9 mouse cellular contexts compared by ENCODE assay signal in the genomic region with DNA sequence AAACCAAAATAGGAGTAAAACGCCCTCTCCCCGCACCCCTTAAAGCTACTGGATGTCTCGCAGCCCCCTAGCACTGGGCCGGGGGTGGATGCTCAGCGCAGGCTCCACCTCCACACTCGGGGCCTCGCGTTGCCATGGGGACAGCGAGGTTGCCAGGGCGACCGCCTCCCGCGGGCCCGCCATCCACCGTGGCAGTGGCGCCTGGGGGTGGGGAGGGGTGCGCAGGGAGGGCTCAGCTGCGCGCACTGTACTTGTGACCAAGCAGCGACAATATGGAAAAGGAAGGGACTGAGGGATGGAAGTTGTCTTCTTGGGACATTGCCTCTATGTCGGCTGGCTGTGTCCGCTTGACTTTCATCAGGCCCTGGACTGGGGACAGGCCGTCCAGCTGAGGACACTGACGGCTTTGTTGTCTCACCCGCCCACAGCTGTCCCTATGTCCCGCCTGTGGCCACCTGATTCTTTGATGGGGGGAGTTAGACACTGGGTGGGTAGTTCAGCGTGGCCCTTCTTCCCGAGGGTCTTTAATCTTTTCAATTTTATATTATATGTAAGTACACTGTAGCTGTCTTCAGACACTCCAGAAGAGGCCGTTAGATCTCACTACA. TPM values are rescaled to one million over a fixed set of nuclear protein-coding genes. Genes with fewer than 3 reads are reported as not detected.
DNase-seq lines count a peak whose midpoint lies in the region; ATAC-seq and TF ChIP-seq lines count a peak whose summit lies in the region.
"Had no signal": no experiment of that assay in that cellular context is flagged by ENCODE, and none has a peak within 500 bp of the region (broad histone marks: within the 10 kb centered on the region; RNA-seq: fewer than 3 reads in every experiment).

No protein-coding gene starts in this region.

- H3K4me3 ChIP-seq in embryonic facial prominence, embryonic 15.5 days (replicated peaks): no peak overlapping the region; the same call in 1 of the 2 replicates
- H3K4me3 ChIP-seq in hindbrain, embryonic 12.5 days: peak overlapping the region; percentile 18
- peak overlapping the region; percentile 29 for H3K4me3 ChIP-seq in left cerebral cortex, adult 2 months
- H3K4me3 ChIP-seq in neural tube, embryonic 11.5 days (ENCODE audit: low read depth, low read length): 0 out of 2 replicates have a peak overlapping the region, but pooled peaks have one; percentile 13

- WGBS in embryonic facial prominence, embryonic 15.5 days: 9% methylated on average over 29 of the region's 29 CpGs
- WGBS in hindbrain, embryonic 12.5 days: 3% methylated on average over 29 of the region's 29 CpGs
- 4% methylated on average over 29 of the region's 29 CpGs for WGBS in neural tube, embryonic 11.5 days

- peak; percentile 69 for ATAC-seq in embryonic facial prominence, embryonic 15.5 days (ENCODE audit: insufficient number of reproducible peaks, low FRiP score, low TSS enrichment, low read depth)
- ATAC-seq in hindbrain, embryonic 12.5 days (ENCODE audit: low FRiP score): peak; percentile 96
- peak; percentile 92 for ATAC-seq in neural tube, embryonic 11.5 days (ENCODE audit: insufficient read depth, low FRiP score, low TSS enrichment)

- peaks cover 34% of the 10 kb centered on the region for H3K4me1 ChIP-seq in embryonic facial prominence, embryonic 15.5 days
- peaks cover 79% of the 10 kb centered on the region for H3K4me1 ChIP-seq in hindbrain, embryonic 12.5 days
- H3K4me1 ChIP-seq in neural tube, embryonic 11.5 days (ENCODE audit: control insufficient read depth, insufficient read depth, low read length): peaks cover 56% of the 10 kb centered on the region

- H3K36me3 ChIP-seq in embryonic facial prominence, embryonic 15.5 days: peaks cover 11% of the 10 kb centered on the region; the same call in 1 of the 2 replicates
- peaks cover 24% of the 10 kb centered on the region for H3K36me3 ChIP-seq in hindbrain, embryonic 12.5 days
- H3K36me3 ChIP-seq in neural tube, embryonic 11.5 days (ENCODE audit: control insufficient read depth, insufficient read depth, low read length): peaks cover 2% of the 10 kb centered on the region; the same call in 1 of the 2 replicates

- no peaks in the 10 kb centered on the region for H3K9me3 ChIP-seq in embryonic facial prominence, embryonic 15.5 days (replicated peaks)
- no peaks in the 10 kb centered on the region for H3K9me3 ChIP-seq in hindbrain, embryonic 12.5 days (replicated peaks)
- H3K9me3 ChIP-seq in neural tube, embryonic 11.5 days (ENCODE audit: control insufficient read depth, low read length): no peaks in the 10 kb centered on the region

- H3K4me2 ChIP-seq in embryonic facial prominence, embryonic 15.5 days (replicated peaks): peak overlapping the region; percentile 40
- H3K4me2 ChIP-seq in hindbrain, embryonic 12.5 days (replicated peaks): peak overlapping the region; percentile 54
- H3K4me2 ChIP-seq in neural tube, embryonic 11.5 days (ENCODE audit: low read depth): peak overlapping the region; percentile 41

- TF ChIP-seq CTCF in left cerebral cortex, adult 2 months (IDR thresholded peaks at IDR 0.05): no peak

- peak; percentile 65 for DNase-seq in ovary, postnatal 36 days (ENCODE audit: low spot score)
- DNase-seq in ovary, postnatal 14 days (ENCODE audit: low spot score): no peak
- peak; percentile 95 to 96 for DNase-seq in left cerebral cortex, adult 2 months (ENCODE audit: extremely low spot score in 1 of 2, low spot score in 2 of 2)
- DNase-seq in neural tube, embryonic 11.5 days (ENCODE audit: low spot score): peak; percentile 94
- no peak for DNase-seq in c-Kit-positive CD71-positive TER-119-positive erythroid progenitor cells, embryonic 14.5 days (ENCODE audit: low spot score)
- DNase-seq in lung, adult 18-20 months: no peak

- no peak overlapping the region for H3K9ac ChIP-seq in embryonic facial prominence, embryonic 15.5 days
- 0 out of 2 replicates have a peak overlapping the region, but pooled peaks have one; percentile 25 for H3K9ac ChIP-seq in hindbrain, embryonic 12.5 days
- H3K9ac ChIP-seq in neural tube, embryonic 11.5 days (ENCODE audit: low read length): peak overlapping the region; percentile 31

- no peaks in the 10 kb centered on the region for H3K27me3 ChIP-seq in embryonic facial prominence, embryonic 15.5 days
- no peaks in the 10 kb centered on the region for H3K27me3 ChIP-seq in hindbrain, embryonic 12.5 days
- no peaks in the 10 kb centered on the region for H3K27me3 ChIP-seq in neural tube, embryonic 11.5 days (ENCODE audit: control insufficient read depth, insufficient read depth, low read length)

- intact Hi-C loops in left cerebral cortex, adult 2 months (cut with DNase I): no loop called here

- peak overlapping the region; percentile 13; the same call in 1 of the 2 replicates for H3K27ac ChIP-seq in embryonic facial prominence, embryonic 15.5 days (replicated peaks)
- H3K27ac ChIP-seq in hindbrain, embryonic 12.5 days: peak overlapping the region; percentile 98
- H3K27ac ChIP-seq in left cerebral cortex, adult 2 months: peak overlapping the region; percentile 92
- peak overlapping the region; percentile 90 for H3K27ac ChIP-seq in neural tube, embryonic 11.5 days (ENCODE audit: low read depth, low read length)
- H3K27ac ChIP-seq: macrophage had no signal

RNA-seq across cellular contexts. Expression of gene Palm, which starts 10.4 kb away (rescaled TPM):
- 88.1 and 96.6 TPM in 2 replicates for polyA plus RNA-seq in embryonic facial prominence, embryonic 15.5 days (2015; fragmentation: Nextera tagmentation; extraction: Ambion mirVana)
- 189 and 198 TPM in 2 replicates for polyA plus RNA-seq in hindbrain, embryonic 12.5 days (2016; fragmentation: Nextera tagmentation; extraction: Ambion mirVana)
- 100 to 1,000 TPM; 293 to 312 TPM for total RNA-seq in left cerebral cortex, adult 2 months (2021)
- 150 and 155 TPM in 2 replicates for polyA plus RNA-seq in neural tube, embryonic 11.5 days (2014; fragmentation: Nextera tagmentation; extraction: Ambion mirVana)

RNA-seq across cellular contexts. Expression of gene Prss57, which starts 13.1 kb away (rescaled TPM):
- polyA plus RNA-seq in embryonic facial prominence, embryonic 15.5 days (2015; fragmentation: Nextera tagmentation; extraction: Ambion mirVana): 0.07 TPM in 1 of 2 replicates, not detected in the other
- 0.23 and 0.30 TPM in 2 replicates for polyA plus RNA-seq in hindbrain, embryonic 12.5 days (2016; fragmentation: Nextera tagmentation; extraction: Ambion mirVana)
- under 1 TPM; 0.58 to 0.75 TPM for total RNA-seq in left cerebral cortex, adult 2 months (2021)
- polyA plus RNA-seq in neural tube, embryonic 11.5 days (2014; fragmentation: Nextera tagmentation; extraction: Ambion mirVana): 0.23 TPM in 1 of 2 replicates, not detected in the other
- polyA plus RNA-seq: macrophage had no signal

RNA-seq across cellular contexts. Expression of gene Misp, which starts 17.0 kb away (rescaled TPM):
- polyA plus RNA-seq in embryonic facial prominence, embryonic 15.5 days (2015; fragmentation: Nextera tagmentation; extraction: Ambion mirVana): 5.4 and 7.8 TPM in 2 replicates
- polyA plus RNA-seq in hindbrain, embryonic 12.5 days (2016; fragmentation: Nextera tagmentation; extraction: Ambion mirVana): 1.3 and 2.1 TPM in 2 replicates
- under 1 TPM; 0.59 to 0.89 TPM for total RNA-seq in left cerebral cortex, adult 2 months (2021)
- polyA plus RNA-seq in neural tube, embryonic 11.5 days (2014; fragmentation: Nextera tagmentation; extraction: Ambion mirVana): 0.77 and 1.6 TPM in 2 replicates

RNA-seq across cellular contexts. Expression of gene Fstl3, which starts 26.7 kb away (rescaled TPM):
- polyA plus RNA-seq in embryonic facial prominence, embryonic 15.5 days (2015; fragmentation: Nextera tagmentation; extraction: Ambion mirVana): 20.1 and 20.2 TPM in 2 replicates
- 2.3 and 2.7 TPM in 2 replicates for polyA plus RNA-seq in hindbrain, embryonic 12.5 days (2016; fragmentation: Nextera tagmentation; extraction: Ambion mirVana)
- 1 to 10 TPM; 2.5 to 2.6 TPM for total RNA-seq in left cerebral cortex, adult 2 months (2021)
- polyA plus RNA-seq in neural tube, embryonic 11.5 days (2014; fragmentation: Nextera tagmentation; extraction: Ambion mirVana): 1.3 and 1.7 TPM in 2 replicates

RNA-seq across cellular contexts. Expression of gene Rnf126, which starts 37.1 kb away (rescaled TPM):
- polyA plus RNA-seq in embryonic facial prominence, embryonic 15.5 days (2015; fragmentation: Nextera tagmentation; extraction: Ambion mirVana): 110 and 127 TPM in 2 replicates
- 103 and 108 TPM in 2 replicates for polyA plus RNA-seq in hindbrain, embryonic 12.5 days (2016; fragmentation: Nextera tagmentation; extraction: Ambion mirVana)
- 10 to 100 TPM; 93.3 to 97.5 TPM for total RNA-seq in left cerebral cortex, adult 2 months (2021)
- 99.7 and 101 TPM in 2 replicates for polyA plus RNA-seq in neural tube, embryonic 11.5 days (2014; fragmentation: Nextera tagmentation; extraction: Ambion mirVana)

Comparison
In these comparisons a context has a peak if more than half of its experiments do, and no peak if none do; other contexts are left out.
1. DNase-seq: peak in ovary, postnatal 36 days (single experiment), left cerebral cortex, adult 2 months (2 of 2) and neural tube, embryonic 11.5 days (single experiment); none in ovary, postnatal 14 days (single experiment), c-Kit-positive CD71-positive TER-119-positive erythroid progenitor cells, embryonic 14.5 days (single experiment) and lung, adult 18-20 months (0 of 2).
2. H3K27ac ChIP-seq: peak in every context shown above with its lines; median percentile 98 in hindbrain, embryonic 12.5 days; 92 in left cerebral cortex, adult 2 months; 90 in neural tube, embryonic 11.5 days; 13 in embryonic facial prominence, embryonic 15.5 days.
3. Peak in every context shown above with its lines, with median percentiles within 50 percentile points of each other: ATAC-seq and H3K4me2 ChIP-seq.